Mouse (Mus musculus) CH12.LX (cell line): ENCODE data around the gene Serpina1a.
"Not testable (repeated sequence)": the region's sequence is repeated elsewhere in the genome, so short reads cannot be mapped to it uniquely, and the experiment has no call there.

Experiments used
- CTCF ChIP-seq, 2 experiments: IDR thresholded peaks in 1 of 2; conservative IDR thresholded peaks in 1 of 2; 2 replicates each; pipeline ENCODE4 v1.5.1; 2011 to 2012; ENCODE audit warnings: low read depth in 2 of 2, low read length in 2 of 2, improper control_type of control experiment in 1 of 2, inconsistent platforms in 1 of 2, mild to moderate bottlenecking in 1 of 2, moderate library complexity in 1 of 2
- EP300 ChIP-seq: IDR thresholded peaks from 2 replicates; pipeline ENCODE4 v1.6.1; 2011; ENCODE audit warnings: low read length, improper control_type of control experiment
- MXI1 ChIP-seq: IDR thresholded peaks from 2 replicates; pipeline ENCODE4 v1.6.1; 2011; ENCODE audit warnings: mild to moderate bottlenecking, low read depth, low read length, improper control_type of control experiment
- NELFE ChIP-seq: IDR thresholded peaks from 2 replicates; pipeline ENCODE4 v1.6.1; 2011; ENCODE audit warnings: low read depth, low read length, improper control_type of control experiment
- POLR2A ChIP-seq: IDR thresholded peaks from 2 replicates; pipeline ENCODE4 v1.6.1; 2011; ENCODE audit warnings: low read depth, mild to moderate bottlenecking, improper control_type of control experiment, low read length
- RAD21 ChIP-seq: IDR thresholded peaks from 2 replicates; pipeline ENCODE4 v1.6.1; 2011; ENCODE audit warnings: low read depth, mild to moderate bottlenecking, low read length, improper control_type of control experiment, moderate library complexity
- SIN3A ChIP-seq: IDR thresholded peaks from 2 replicates; pipeline ENCODE4 v1.6.1; 2012; ENCODE audit warnings: low read length, improper control_type of control experiment, inconsistent platforms
- ZMIZ1 ChIP-seq: IDR thresholded peaks from 2 replicates; pipeline ENCODE4 v1.6.1; 2012; ENCODE audit warnings: low read depth, mild to moderate bottlenecking, inconsistent platforms, low read length, improper control_type of control experiment

DNA sequence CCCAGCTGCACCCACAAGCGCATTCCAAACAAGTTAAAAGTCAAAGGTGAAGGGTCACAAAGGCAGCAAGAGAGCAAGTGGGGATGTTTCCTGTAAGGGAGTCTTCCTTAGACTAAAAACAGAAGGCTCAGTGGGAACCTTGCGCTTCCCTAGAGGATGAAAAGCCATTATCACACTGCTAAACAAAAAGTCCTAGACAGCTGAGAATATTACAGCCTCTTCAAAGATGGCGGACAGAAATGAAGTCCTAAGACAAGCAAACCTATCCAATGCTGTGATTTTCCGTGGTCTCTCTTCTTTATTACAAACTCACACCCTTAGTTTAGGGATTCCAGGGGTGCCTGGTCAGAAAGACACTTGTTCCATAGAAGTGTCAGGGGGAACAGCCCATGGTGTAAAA is 33.1 kb downstream of the Serpina1a start, which contains the start of gene Serpina1b:
- TF ChIP-seq MXI1; CTCF (conservative IDR thresholded peaks at IDR 0.05 in 1 of 2, IDR thresholded peaks at IDR 0.05 in 1 of 2; ENCODE audit: low read depth in 2 of 2, low read length in 2 of 2); RAD21; POLR2A; SIN3A; ZMIZ1; NELFE; EP300: not testable (repeated sequence)
